Comparison of ENCODE assay signal across 8 mouse cellular contexts in the genomic region with DNA sequence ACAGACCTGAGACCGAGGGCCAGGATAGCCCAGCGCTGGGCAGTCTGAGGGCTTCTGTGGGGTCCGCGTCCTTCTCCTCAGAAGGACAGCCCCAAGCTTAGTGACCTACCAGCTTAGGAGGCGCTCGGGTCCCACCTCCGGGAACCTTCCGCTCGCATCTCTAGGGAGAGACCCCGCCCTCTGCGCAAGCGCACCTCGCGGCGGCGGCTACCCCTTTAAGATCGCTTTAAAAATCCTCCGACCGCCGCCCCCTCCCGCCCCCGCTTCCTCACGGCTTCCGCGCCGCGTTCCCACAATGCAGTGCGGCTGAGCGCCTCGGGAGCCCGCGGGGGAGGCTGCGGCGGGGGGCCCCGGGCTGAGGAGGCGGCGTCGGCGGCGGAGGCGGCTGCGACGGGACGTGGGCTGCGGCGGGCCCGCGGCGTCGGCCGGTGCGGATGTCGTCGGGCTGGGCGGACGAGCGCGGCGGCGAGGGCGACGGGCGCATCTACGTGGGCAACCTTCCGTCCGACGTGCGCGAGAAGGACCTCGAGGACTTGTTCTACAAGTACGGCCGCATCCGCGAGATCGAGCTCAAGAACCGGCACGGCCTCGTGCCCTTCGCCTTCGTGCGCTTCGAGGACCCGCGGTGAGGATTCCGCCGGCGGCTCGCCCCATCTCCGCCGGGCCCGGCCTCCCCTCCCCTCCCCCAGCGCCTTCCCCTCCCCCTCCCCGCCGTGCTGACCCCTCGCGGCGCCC. TPM values are rescaled to one million over a fixed set of nuclear protein-coding genes. Genes with fewer than 3 reads are reported as not detected.
DNase-seq lines count a peak whose midpoint lies in the region; ATAC-seq lines count a peak whose summit lies in the region.

A gene (plus strand): TSS at position 303 of the 735 bp plus-strand sequence.

- WGBS in hindbrain, embryonic 11.5 days = under 1% methylated on average over 63 of the region's 97 CpGs

- H3K9me3 ChIP-seq in hindbrain, embryonic 11.5 days (ENCODE audit: control insufficient read depth, low read length) = no peaks in the 10 kb centered on the region

- H3K27ac ChIP-seq in hindbrain, embryonic 11.5 days (ENCODE audit: low read depth, low read length) = peak within 1 kb of the TSS; percentile 87

- peak within 1 kb of the TSS; percentile 94 for H3K9ac ChIP-seq in hindbrain, embryonic 11.5 days (ENCODE audit: low read depth, low read length)

- peak; percentile 92 for ATAC-seq in hindbrain, embryonic 11.5 days (ENCODE audit: low FRiP score)

- H3K27me3 ChIP-seq in hindbrain, embryonic 11.5 days (ENCODE audit: control insufficient read depth, insufficient read depth, low read length) = no peaks in the 10 kb centered on the region

- peak; percentile 94 for DNase-seq in MN1 (ENCODE audit: low spot score)
- DNase-seq in cerebellum, adult 9-10 months = peak; percentile 96
- peak; percentile 89 to 96 for DNase-seq in frontal cortex, adult 2 months (ENCODE audit: extremely low spot score in 1 of 2, low spot score in 1 of 2)
- DNase-seq in hindbrain, embryonic 11.5 days (ENCODE audit: low spot score) = peak; percentile 97
- peak; percentile 94 to 95 for DNase-seq in layer of hippocampus, postnatal 14 days (ENCODE audit: low spot score in 2 of 2)
- peak; percentile 98 for DNase-seq in lung, postnatal 14 days
- peak; percentile 91 for DNase-seq in retina, adult 2 months (ENCODE audit: low read depth, low spot score)
- peak; percentile 97 to 98 for DNase-seq in thymus, postnatal 36 days

- H3K4me3 ChIP-seq in hindbrain, embryonic 11.5 days (ENCODE audit: low read depth, low read length) = peak within 1 kb of the TSS; percentile 86

- no peaks in the 10 kb centered on the region for H3K36me3 ChIP-seq in hindbrain, embryonic 11.5 days (ENCODE audit: control insufficient read depth, insufficient read depth, low read length)

- H3K4me1 ChIP-seq in hindbrain, embryonic 11.5 days (replicated peaks; ENCODE audit: control insufficient read depth, insufficient read depth, low read length) = 0 out of 2 replicates have a peak, but pooled peaks cover 6% of the 10 kb centered on the region

- peak within 1 kb of the TSS; percentile 62 for H3K4me2 ChIP-seq in hindbrain, embryonic 11.5 days (replicated peaks; ENCODE audit: low read depth, low read length)

RNA-seq across cellular contexts. Expression of the gene that starts here (rescaled TPM):
- 67.9 and 79.2 TPM in 2 replicates for polyA plus RNA-seq in frontal cortex, adult 2 months (2012; rRNA removed)
- polyA plus RNA-seq in hindbrain, embryonic 11.5 days (2014; fragmentation: Nextera tagmentation; extraction: Ambion mirVana) = 305 and 320 TPM in 2 replicates
- 10 to 100 TPM; 82.0 to 88.2 TPM for total RNA-seq in layer of hippocampus, postnatal 14 days (2021)

Comparison
In these comparisons a context has a peak if more than half of its experiments do, and no peak if none do; other contexts are left out.
1. Peak in every context shown above with its lines: DNase-seq, ATAC-seq, H3K4me3 ChIP-seq and H3K27ac ChIP-seq.